In the genomic region with DNA sequence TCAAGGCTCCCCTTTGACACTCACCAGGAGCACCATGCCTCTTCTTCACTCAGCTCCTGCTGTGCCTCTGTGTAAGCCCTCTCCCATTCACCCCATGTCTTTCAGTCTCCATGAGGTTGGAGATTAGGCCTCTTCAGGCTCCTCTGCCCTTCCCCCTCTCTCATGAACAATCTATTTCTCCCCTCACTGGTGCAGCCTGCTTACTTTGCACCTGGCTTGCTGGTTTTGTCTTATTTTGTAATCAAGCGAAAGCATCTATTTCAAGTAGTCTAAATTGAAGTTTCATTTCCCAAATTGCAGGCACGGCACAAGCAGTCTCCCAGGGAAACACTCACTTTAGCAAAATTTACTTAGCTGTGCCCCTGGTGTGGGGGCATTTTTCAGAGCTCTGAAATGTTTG, we compare ENCODE assay signal across 19 mouse cellular contexts.
DNase-seq lines count a peak whose midpoint lies in the region; ATAC-seq and TF ChIP-seq lines count a peak whose summit lies in the region.
"Had no signal": no experiment of that assay in that cellular context is flagged by ENCODE, and none has a peak within 500 bp of the region (broad histone marks: within the 10 kb centered on the region; RNA-seq: fewer than 3 reads in every experiment).

No protein-coding gene starts in this region.

- 0 out of 2 replicates have a peak overlapping the region, but pooled peaks have one; percentile 27 for H3K27ac ChIP-seq in forebrain, embryonic 15.5 days (replicated peaks)
- H3K27ac ChIP-seq in forebrain, embryonic 12.5 days, result no peak overlapping the region
- H3K27ac ChIP-seq in left cerebral cortex, adult 2 months, result peak overlapping the region; percentile 45; the same call in 1 of the 2 replicates
- H3K27ac ChIP-seq: embryonic facial prominence, embryonic 13.5 days; kidney, postnatal 0 days had no signal

- no peak overlapping the region for H3K9ac ChIP-seq in forebrain, embryonic 15.5 days (replicated peaks)
- no peak overlapping the region for H3K9ac ChIP-seq in forebrain, embryonic 12.5 days
- H3K9ac ChIP-seq: embryonic facial prominence, embryonic 13.5 days had no signal

- H3K36me3 ChIP-seq in forebrain, embryonic 15.5 days, result no peaks in the 10 kb centered on the region
- H3K36me3 ChIP-seq in forebrain, embryonic 12.5 days (replicated peaks), result no peaks in the 10 kb centered on the region
- H3K36me3 ChIP-seq: embryonic facial prominence, embryonic 13.5 days had no signal

- TF ChIP-seq CTCF in left cerebral cortex, adult 2 months (IDR thresholded peaks at IDR 0.05), result no peak

- no peak for DNase-seq in left cerebral cortex, adult 2 months (ENCODE audit: extremely low spot score in 1 of 2, low spot score in 2 of 2)
- no peak for DNase-seq in left cerebral cortex, adult 8-10 months (ENCODE audit: low spot score in 2 of 2)
- DNase-seq in brain, adult 2 months (ENCODE audit: low read depth, low spot score), result peak; percentile 57
- DNase-seq in kidney, postnatal 4 days, result no peak
- DNase-seq: cerebellum, adult 8-10 months; heart, postnatal 10 days; kidney, adult 18-20 months; lung, adult 18-20 months; lung, postnatal 14 days; right cerebral cortex, postnatal 14 days; spleen, adult 18-20 months; thymus, postnatal 36 days had no signal

- WGBS in forebrain, embryonic 15.5 days, result 34% methylated on average over 2 of the region's 2 CpGs
- WGBS in forebrain, embryonic 12.5 days, result 44% methylated on average over 2 of the region's 2 CpGs

- H3K4me1 ChIP-seq in forebrain, embryonic 15.5 days, result peaks cover 8% of the 10 kb centered on the region
- peaks cover 24% of the 10 kb centered on the region for H3K4me1 ChIP-seq in forebrain, embryonic 12.5 days
- H3K4me1 ChIP-seq: embryonic facial prominence, embryonic 13.5 days had no signal

- no peaks in the 10 kb centered on the region for H3K9me3 ChIP-seq in forebrain, embryonic 15.5 days
- no peaks in the 10 kb centered on the region for H3K9me3 ChIP-seq in forebrain, embryonic 12.5 days
- H3K9me3 ChIP-seq: embryonic facial prominence, embryonic 13.5 days had no signal

- no peak overlapping the region for H3K4me2 ChIP-seq in forebrain, embryonic 15.5 days (replicated peaks)
- H3K4me2 ChIP-seq in forebrain, embryonic 12.5 days, result no peak overlapping the region
- H3K4me2 ChIP-seq: embryonic facial prominence, embryonic 13.5 days; heart, embryonic 11.5 days; liver, embryonic 11.5 days had no signal

- H3K27me3 ChIP-seq in forebrain, embryonic 15.5 days, result no peaks in the 10 kb centered on the region
- no peaks in the 10 kb centered on the region for H3K27me3 ChIP-seq in forebrain, embryonic 12.5 days
- H3K27me3 ChIP-seq: embryonic facial prominence, embryonic 13.5 days had no signal

- intact Hi-C loops in left cerebral cortex, adult 2 months (cut with DNase I), result no loop called here

- no peak overlapping the region for H3K4me3 ChIP-seq in forebrain, embryonic 15.5 days
- no peak overlapping the region for H3K4me3 ChIP-seq in forebrain, embryonic 12.5 days (replicated peaks)
- no peak overlapping the region for H3K4me3 ChIP-seq in left cerebral cortex, adult 2 months
- H3K4me3 ChIP-seq: embryonic facial prominence, embryonic 13.5 days had no signal

- no peak for ATAC-seq in forebrain, embryonic 15.5 days (replicated peaks)
- no peak for ATAC-seq in forebrain, embryonic 12.5 days (ENCODE audit: low FRiP score)
- peak; percentile 46; the same call in 1 of the 2 replicates for ATAC-seq in megakaryocyte progenitor cell, adult 5-6 weeks (replicated peaks; ENCODE audit: poor library complexity)
